Mouse (Mus musculus) lung, embryonic 16.5 days (tissue): ENCODE results near the gene Spats2l. TPM values are rescaled to one million over a fixed set of nuclear protein-coding genes. Genes with fewer than 3 reads are reported as not detected.

Experiments used
- ATAC-seq: fragments of 200-750 bp; cut with Nextera tagmentation; 2 replicates; pipeline ENCODE4 v1.8.0; 2017; ENCODE audit warnings: low read depth, mild to moderate bottlenecking, moderate library complexity
- H3K27ac ChIP-seq: fragments of 300-500 bp; sonication (generic); 2 replicates; pipeline ENCODE4 v1.5.1; 2014; ENCODE audit warnings: mild to moderate bottlenecking, control low read depth, low read length
- H3K27me3 ChIP-seq: fragments of 300-500 bp; sonication (generic); 2 replicates; pipeline ENCODE4 v1.6.1; 2014; ENCODE audit warnings: low read depth, low read length, mixed read lengths; ENCODE audit not compliant: control insufficient read depth, insufficient read depth
- H3K36me3 ChIP-seq: fragments of 300-500 bp; sonication (generic); 2 replicates; pipeline ENCODE4 v1.6.1; 2014; ENCODE audit warnings: low read length; ENCODE audit not compliant: control insufficient read depth, insufficient read depth
- H3K4me1 ChIP-seq: fragments of 300-500 bp; sonication (generic); replicated peaks from 2 replicates; pipeline ENCODE4 v1.6.1; 2014; ENCODE audit warnings: low read length, mixed read lengths; ENCODE audit not compliant: control insufficient read depth, insufficient read depth
- H3K4me2 ChIP-seq: fragments of 300-500 bp; sonication (generic); 2 replicates; pipeline ENCODE4 v1.6.1; 2014; ENCODE audit warnings: low read depth, low read length, control low read depth
- H3K4me3 ChIP-seq: fragments of 300-500 bp; sonication (generic); 2 replicates; pipeline ENCODE4 v1.5.1; 2014; ENCODE audit warnings: mild to moderate bottlenecking, low read length, control low read depth
- H3K9ac ChIP-seq: fragments of 300-500 bp; sonication (generic); 2 replicates; pipeline ENCODE4 v1.6.1; 2014; ENCODE audit warnings: low read length, control low read depth
- H3K9me3 ChIP-seq: fragments of 300-500 bp; sonication (generic); 2 replicates; pipeline ENCODE4 v1.6.1; 2016; ENCODE audit warnings: low read length; ENCODE audit not compliant: control insufficient read depth
- WGBS: fragments of 180-500 bp; shearing (Covaris S2); extraction: QIAGEN DNeasy Blood & Tissue Kit; methylation state at CpG from one replicate; pipeline ENCODE4 v1.1.7; 2014; 5-methylcytosine and 5-hydroxymethylcytosine counted together
- polyA plus RNA-seq: library from polyadenylated mRNA; unstranded; fragments of >200 nt; fragmentation: Nextera tagmentation; extraction: Ambion mirVana; gene quantifications from 2 replicates; pipeline ENCODE4 v1.2.1, GENCODE M21; 2015

The Spats2l gene
- polyA plus RNA-seq, 1 experiment from 2014 or later = 76.9 TPM

DNA sequence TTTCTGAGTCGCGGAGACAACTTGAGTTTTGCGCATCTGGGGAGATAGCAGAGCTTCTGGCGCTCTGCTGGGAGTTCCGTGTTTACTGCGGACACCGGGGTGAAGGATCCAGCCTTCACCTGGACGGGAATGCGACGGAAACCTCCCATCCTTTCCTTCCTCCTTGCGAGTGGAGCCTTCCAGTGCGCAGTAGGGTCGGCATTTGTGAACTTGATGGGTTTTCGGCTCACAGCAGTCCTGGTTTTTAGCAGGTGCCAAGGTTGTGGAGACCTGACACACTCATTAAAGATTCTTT, 1.5 kb downstream of the Spats2l start:
- peak overlapping the region; percentile 95 for H3K9ac ChIP-seq
- ATAC-seq = no peak
- WGBS = 0% methylated on average over 14 of the region's 14 CpGs

GRCm38 (mm10) chr1:57776671-57777281, 2.8 kb downstream of the Spats2l start:
- no peak overlapping the region; the same call in 1 of the 2 replicates for H3K4me2 ChIP-seq
- no peak overlapping the region for H3K9ac ChIP-seq
- peaks cover 6% of the 10 kb centered on the region; the same call in 1 of the 2 replicates for H3K4me1 ChIP-seq
- H3K27me3 ChIP-seq = no peaks in the 10 kb centered on the region
- no peak for ATAC-seq
- no peaks in the 10 kb centered on the region for H3K36me3 ChIP-seq
- H3K9me3 ChIP-seq = no peaks in the 10 kb centered on the region
- WGBS = 45% methylated on average over 5 of the region's 5 CpGs
- no peak overlapping the region for H3K4me3 ChIP-seq
- no peak overlapping the region for H3K27ac ChIP-seq

More for the DNA sequence above, 1.5 kb downstream of the Spats2l start:
- no peaks in the 10 kb centered on the region for H3K27me3 ChIP-seq
- H3K9me3 ChIP-seq = no peaks in the 10 kb centered on the region
- peaks cover 6% of the 10 kb centered on the region; the same call in 1 of the 2 replicates for H3K4me1 ChIP-seq
- peak overlapping the region; percentile 80 for H3K4me2 ChIP-seq
- H3K36me3 ChIP-seq = no peaks in the 10 kb centered on the region
- H3K4me3 ChIP-seq = peak overlapping the region; percentile 89
- peak overlapping the region; percentile 94 for H3K27ac ChIP-seq

DNA sequence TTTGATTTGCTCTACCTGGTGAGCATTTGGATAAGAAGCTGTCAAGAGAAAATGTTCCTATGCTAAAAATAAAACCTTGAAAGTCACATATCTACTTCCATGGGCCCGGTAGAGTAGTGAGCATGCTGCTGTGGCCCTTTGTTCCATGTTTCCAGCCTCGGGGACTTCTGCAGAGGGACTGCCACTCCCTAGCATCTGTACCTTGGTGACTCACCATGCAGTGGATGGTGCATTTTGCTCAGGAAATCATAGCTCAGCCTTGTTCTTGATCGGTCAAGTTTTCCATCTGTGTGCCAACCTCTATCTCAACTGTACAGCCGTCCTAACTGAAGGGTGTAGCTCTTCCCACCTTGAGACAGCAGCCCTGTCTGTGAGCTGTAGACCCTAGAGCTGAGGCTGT, 10.3 kb downstream of the Spats2l start:
- no peak overlapping the region for H3K27ac ChIP-seq
- ATAC-seq = no peak
- no peaks in the 10 kb centered on the region for H3K4me1 ChIP-seq
- no peak overlapping the region for H3K4me2 ChIP-seq
- no peak overlapping the region for H3K4me3 ChIP-seq
- no peaks in the 10 kb centered on the region for H3K27me3 ChIP-seq
- no peaks in the 10 kb centered on the region for H3K9me3 ChIP-seq
- 79% methylated on average over 4 of the region's 4 CpGs for WGBS
- H3K36me3 ChIP-seq = no peaks in the 10 kb centered on the region
- H3K9ac ChIP-seq = no peak overlapping the region

- H3K27me3 ChIP-seq = no peaks in the 10 kb centered on the region
- ATAC-seq = no peak
- H3K4me3 ChIP-seq = no peak overlapping the region
- H3K27ac ChIP-seq = no peak overlapping the region
- H3K4me1 ChIP-seq = peaks cover 7% of the 10 kb centered on the region
- no peaks in the 10 kb centered on the region for H3K9me3 ChIP-seq
- no peak overlapping the region for H3K9ac ChIP-seq
- H3K36me3 ChIP-seq = no peaks in the 10 kb centered on the region
- 88% methylated on average over 5 of the region's 5 CpGs for WGBS
- H3K4me2 ChIP-seq = no peak overlapping the region
Observed at GRCm38 (mm10) chr1:57789831-57790230, 15.9 kb downstream of the Spats2l start.

DNA sequence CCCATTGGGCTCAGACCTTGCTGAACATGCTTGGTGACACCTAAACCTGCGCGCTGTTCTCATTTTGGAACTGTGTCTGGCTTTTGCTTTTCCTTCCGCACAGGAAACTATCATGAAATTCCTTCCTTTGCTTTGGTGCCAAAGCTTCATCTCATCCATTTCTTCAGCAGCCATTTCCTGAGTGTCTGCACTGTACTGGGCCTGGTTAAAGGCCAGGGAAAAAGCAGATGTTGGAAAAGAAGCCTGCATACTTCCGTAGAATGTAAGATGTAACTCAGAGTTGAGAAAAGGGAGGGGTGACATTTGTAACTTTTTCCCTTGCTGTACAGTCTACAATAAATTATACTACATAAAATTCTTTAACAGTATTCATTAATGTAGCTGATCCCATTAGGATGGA, 18.2 kb downstream of the Spats2l start:
- no peak overlapping the region for H3K27ac ChIP-seq
- peak; percentile 52; the same call in 1 of the 2 replicates for ATAC-seq
- no peaks in the 10 kb centered on the region for H3K9me3 ChIP-seq
- H3K36me3 ChIP-seq = no peaks in the 10 kb centered on the region
- H3K4me2 ChIP-seq = no peak overlapping the region
- 59% methylated on average over 4 of the region's 4 CpGs for WGBS
- no peak overlapping the region for H3K9ac ChIP-seq
- H3K27me3 ChIP-seq = no peaks in the 10 kb centered on the region
- no peak overlapping the region for H3K4me3 ChIP-seq
- peaks cover 7% of the 10 kb centered on the region for H3K4me1 ChIP-seq

DNA sequence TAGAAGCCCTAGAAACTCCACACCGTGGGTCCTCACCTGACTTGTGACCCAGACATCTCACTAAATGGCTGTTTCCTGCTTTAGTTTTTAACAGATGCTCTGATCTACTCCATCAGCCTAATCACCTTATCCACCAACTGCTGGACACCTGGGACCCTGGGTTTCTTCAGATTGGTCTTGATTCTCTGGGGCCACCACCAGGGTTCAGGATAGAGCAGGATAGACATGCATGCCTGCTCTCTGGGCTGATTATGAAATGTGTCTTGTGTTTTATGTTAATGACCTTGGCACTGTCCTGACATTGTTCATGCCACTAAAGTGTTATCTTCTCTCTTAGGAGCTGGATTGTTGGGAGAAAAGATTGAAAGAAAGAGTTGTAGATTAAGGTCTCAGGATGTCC, 21.9 kb downstream of the Spats2l start:
- Histone ChIP-seq H3K27me3 (no peaks in the 10 kb centered on the region), H3K4me1 (peaks cover 7% of the 10 kb centered on the region), H3K27ac (no peak overlapping the region), H3K36me3 (no peaks in the 10 kb centered on the region), H3K4me3 (no peak overlapping the region), H3K9ac (no peak overlapping the region), H3K4me2 (no peak overlapping the region), H3K9me3 (no peaks in the 10 kb centered on the region)
- ATAC-seq = no peak
- WGBS = 67% methylated on average over 1 of the region's 1 CpGs

DNA sequence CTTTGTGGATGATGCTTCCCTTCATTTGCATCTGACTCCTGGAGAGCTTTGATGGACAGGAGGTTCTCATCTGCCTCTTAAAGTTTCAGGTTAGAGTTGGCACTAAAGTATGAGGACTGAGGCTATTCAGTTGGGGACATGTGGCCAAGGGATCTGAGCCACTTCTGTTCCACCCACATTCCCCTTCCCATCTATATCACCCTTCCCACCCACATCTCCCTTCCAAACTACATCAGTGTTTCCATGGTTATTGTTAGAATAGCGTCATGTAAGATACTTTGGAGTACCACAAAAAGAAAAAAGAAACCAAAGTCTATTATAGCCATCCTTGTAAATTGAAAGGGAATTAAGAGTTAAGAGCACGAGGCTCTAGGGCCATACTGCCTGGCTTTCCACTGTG, 25.4 kb downstream of the Spats2l start:
- H3K4me3 ChIP-seq = no peak overlapping the region
- 81% methylated on average over 2 of the region's 2 CpGs for WGBS
- no peaks in the 10 kb centered on the region for H3K27me3 ChIP-seq
- no peaks in the 10 kb centered on the region for H3K9me3 ChIP-seq
- no peak overlapping the region for H3K27ac ChIP-seq
- no peak overlapping the region for H3K9ac ChIP-seq
- H3K4me1 ChIP-seq = no peaks in the 10 kb centered on the region
- H3K4me2 ChIP-seq = no peak overlapping the region
- ATAC-seq = no peak
- H3K36me3 ChIP-seq = no peaks in the 10 kb centered on the region

DNA sequence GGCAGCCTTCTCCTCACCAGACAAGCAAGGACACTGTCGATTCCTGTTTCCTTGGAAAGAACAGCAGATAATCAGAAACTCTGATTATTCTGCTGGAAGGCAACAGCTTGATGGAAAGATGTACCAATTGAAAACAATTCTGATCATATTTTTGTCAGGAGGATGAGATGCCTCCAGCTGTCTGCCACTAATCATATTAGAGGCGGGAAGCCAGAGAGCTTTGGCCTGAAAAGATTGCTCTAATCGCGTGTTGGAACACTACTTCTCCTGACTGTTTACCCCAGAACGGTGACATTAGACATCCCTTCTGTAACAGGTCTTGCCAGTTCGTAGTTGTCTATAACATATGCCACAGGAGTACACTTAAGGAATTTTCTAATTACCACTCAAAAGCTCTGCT, 26.9 kb downstream of the Spats2l start:
- Histone ChIP-seq H3K9ac (no peak overlapping the region), H3K9me3 (no peaks in the 10 kb centered on the region), H3K4me2 (no peak overlapping the region), H3K4me1 (no peaks in the 10 kb centered on the region), H3K27me3 (no peaks in the 10 kb centered on the region), H3K4me3 (no peak overlapping the region), H3K27ac (no peak overlapping the region), H3K36me3 (no peaks in the 10 kb centered on the region)
- ATAC-seq = no peak
- WGBS = 64% methylated on average over 6 of the region's 6 CpGs

- H3K4me1 ChIP-seq = peaks cover 4% of the 10 kb centered on the region; the same call in 1 of the 2 replicates
- no peak overlapping the region for H3K9ac ChIP-seq
- no peaks in the 10 kb centered on the region for H3K27me3 ChIP-seq
- peaks cover 9% of the 10 kb centered on the region; the same call in 1 of the 2 replicates for H3K36me3 ChIP-seq
- WGBS = 91% methylated on average over 3 of the region's 3 CpGs
- H3K4me2 ChIP-seq = no peak overlapping the region
- no peak overlapping the region for H3K4me3 ChIP-seq
- no peak overlapping the region for H3K27ac ChIP-seq
- H3K9me3 ChIP-seq = no peaks in the 10 kb centered on the region
- no peak for ATAC-seq
Observed at GRCm38 (mm10) chr1:57806126-57806525, 32.2 kb downstream of the Spats2l start.

DNA sequence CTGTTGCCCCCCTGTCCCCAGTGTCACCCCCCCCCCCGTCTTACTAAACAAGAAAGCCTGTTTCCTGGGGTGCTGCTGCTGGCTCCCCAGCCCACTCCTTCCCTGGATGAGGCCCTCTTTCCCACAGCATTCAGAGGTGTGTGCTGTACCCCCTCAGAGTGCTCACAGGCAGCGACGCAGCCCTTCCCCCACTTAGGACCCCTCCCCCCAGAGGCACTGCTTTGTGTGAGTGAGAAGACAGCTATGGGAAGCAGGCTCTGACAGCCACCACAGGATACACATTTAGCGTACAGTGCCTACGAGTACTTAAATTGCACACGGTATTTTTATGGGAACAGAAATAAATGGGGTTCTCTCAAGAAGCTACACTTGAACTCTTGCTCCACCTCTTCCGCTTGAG, 33.9 kb downstream of the Spats2l start:
- no peaks in the 10 kb centered on the region for H3K27me3 ChIP-seq
- H3K4me2 ChIP-seq = no peak overlapping the region
- H3K4me3 ChIP-seq = no peak overlapping the region
- H3K9me3 ChIP-seq = no peaks in the 10 kb centered on the region
- 0 out of 2 replicates have a peak, but pooled peaks have one; percentile 20 for ATAC-seq
- peaks cover 4% of the 10 kb centered on the region; the same call in 1 of the 2 replicates for H3K4me1 ChIP-seq
- H3K27ac ChIP-seq = no peak overlapping the region
- peaks cover 9% of the 10 kb centered on the region; the same call in 1 of the 2 replicates for H3K36me3 ChIP-seq
- no peak overlapping the region for H3K9ac ChIP-seq
- WGBS = 46% methylated on average over 7 of the region's 7 CpGs
